Mouse (Mus musculus): Measurements from ENCODE around the gene Sat1. TPM values are rescaled to one million over a fixed set of nuclear protein-coding genes. Genes with fewer than 3 reads are reported as not detected.
A peak's percentile ranks its signal among the peaks of the same experiment; 100 is the strongest.

The Sat1 gene
- polyA plus RNA-seq, 1 experiment, result 12.4 TPM

DNA sequence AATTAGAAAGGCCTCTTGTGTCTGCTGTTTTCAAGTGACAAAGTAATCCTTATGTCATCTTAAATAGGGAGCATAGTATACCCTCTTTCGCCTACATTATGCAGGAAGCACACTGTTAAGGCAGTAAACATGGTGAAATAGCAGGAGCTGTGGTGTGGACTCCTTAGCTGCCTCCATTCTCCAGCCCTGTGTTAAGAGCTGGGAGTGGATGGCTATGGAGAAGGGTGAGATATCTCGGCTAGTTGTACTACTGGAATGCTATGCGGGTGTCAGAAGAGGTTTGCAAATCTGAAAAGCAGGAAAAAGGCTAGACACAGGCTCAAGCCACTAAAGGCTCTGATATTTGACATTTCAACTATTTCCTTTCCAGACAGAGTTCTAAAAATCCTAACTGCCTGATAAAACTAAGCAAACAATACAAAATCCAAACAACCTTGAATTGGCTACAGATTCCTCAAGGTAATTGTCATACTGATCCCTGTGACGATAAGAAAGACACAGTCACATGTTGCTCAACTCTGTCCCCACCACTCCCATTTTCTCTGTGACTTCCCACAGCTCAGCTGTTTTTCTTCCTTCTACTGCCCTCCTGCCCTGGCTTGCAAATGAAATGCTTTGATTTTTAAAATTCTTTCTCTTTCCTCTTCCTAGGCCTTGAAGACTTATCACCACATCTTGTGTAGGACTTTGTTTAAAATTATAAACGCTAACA, 22.4 kb downstream of the Sat1 start:
- no peaks in the 10 kb centered on the region for H3K36me3 ChIP-seq (ENCODE audit: control insufficient read depth, insufficient read depth, low read length)
- no peaks in the 10 kb centered on the region for H3K27me3 ChIP-seq (ENCODE audit: control insufficient read depth, insufficient read depth, low read length)
- no peak for TF ChIP-seq CTCF (IDR thresholded peaks at IDR 0.05; ENCODE audit: extremely low read depth, insufficient read length, insufficient replicate concordance, low read depth, low read length)
- no peak for TF ChIP-seq POLR2A (IDR thresholded peaks at IDR 0.05; ENCODE audit: low read depth, low read length)
- H3K4me1 ChIP-seq (ENCODE audit: control insufficient read depth, insufficient read depth, insufficient read length, low read length), result 0 out of 2 replicates have a peak, but pooled peaks cover 2% of the 10 kb centered on the region
- peak overlapping the region; percentile 73 for H3K27ac ChIP-seq (ENCODE audit: insufficient read depth, low read depth, low read length)
- no peak overlapping the region for H3K4me3 ChIP-seq (ENCODE audit: low read depth, low read length)
- 34% methylated on average over 5 of the region's 5 CpGs for whole genome bisulfite sequencing

DNA sequence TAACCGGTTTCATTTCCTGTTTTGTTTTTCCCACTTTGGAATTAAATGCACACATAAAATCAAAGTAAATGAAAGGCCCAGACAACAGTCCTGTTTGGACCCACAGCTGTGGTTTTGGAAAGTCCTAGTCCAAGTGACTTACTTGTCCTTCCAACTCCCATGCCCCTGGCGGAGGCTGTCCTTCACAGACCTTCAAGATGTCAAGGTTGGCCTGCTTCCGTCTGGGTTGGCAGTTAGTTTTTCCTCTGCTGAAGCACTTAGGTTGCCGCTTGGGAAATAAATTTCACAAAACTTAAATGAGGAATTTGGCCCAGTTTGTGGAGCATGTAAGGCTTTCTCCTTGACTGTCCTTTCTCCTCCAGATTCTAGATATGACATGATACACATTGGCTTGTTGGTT, 24.3 kb downstream of the Sat1 start:
- WGBS, result 63% methylated on average over 4 of the region's 4 CpGs

DNA sequence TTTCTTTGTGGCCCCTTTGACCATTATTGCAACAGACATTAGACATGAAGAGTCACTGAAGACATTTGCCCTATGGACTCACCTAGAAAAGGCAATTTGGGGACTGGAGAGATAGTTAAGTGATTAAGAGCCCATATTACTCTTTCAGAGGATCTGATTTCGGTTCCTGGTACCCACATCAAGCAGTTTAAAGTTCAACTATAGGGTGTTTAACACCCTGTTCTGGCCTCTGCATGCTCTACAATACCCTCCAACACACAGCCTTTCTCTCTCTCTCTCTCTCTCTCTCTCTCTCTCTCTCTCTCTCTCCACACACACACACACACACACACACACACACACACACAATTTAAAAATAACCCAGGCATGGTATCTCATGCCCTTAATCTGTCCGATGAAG, 38.6 kb downstream of the Sat1 start:
- no peaks in the 10 kb centered on the region for H3K4me1 ChIP-seq (ENCODE audit: control insufficient read depth, insufficient read depth, insufficient read length, low read length)
- H3K27ac ChIP-seq (ENCODE audit: insufficient read depth, low read depth, low read length), result peak overlapping the region; percentile 35; the same call in 1 of the 2 replicates
- H3K27me3 ChIP-seq (ENCODE audit: control insufficient read depth, insufficient read depth, low read length), result no peaks in the 10 kb centered on the region
- TF ChIP-seq CTCF (IDR thresholded peaks at IDR 0.05; ENCODE audit: extremely low read depth, insufficient read length, insufficient replicate concordance, low read depth, low read length) (no peak), POLR2A (IDR thresholded peaks at IDR 0.05; ENCODE audit: low read depth, low read length) (no peak)
- no peak overlapping the region for H3K4me3 ChIP-seq (ENCODE audit: low read depth, low read length)
- no peaks in the 10 kb centered on the region for H3K36me3 ChIP-seq (ENCODE audit: control insufficient read depth, insufficient read depth, low read length)
- 44% methylated on average over 2 of the region's 2 CpGs for WGBS

More for the DNA sequence above, 24.3 kb downstream of the Sat1 start:
- Histone ChIP-seq H3K4me1 (ENCODE audit: control insufficient read depth, insufficient read depth, insufficient read length, low read length) (0 out of 2 replicates have a peak, but pooled peaks cover 2% of the 10 kb centered on the region), H3K27me3 (ENCODE audit: control insufficient read depth, insufficient read depth, low read length) (no peaks in the 10 kb centered on the region), H3K27ac (ENCODE audit: insufficient read depth, low read depth, low read length) (no peak overlapping the region), H3K36me3 (ENCODE audit: control insufficient read depth, insufficient read depth, low read length) (no peaks in the 10 kb centered on the region), H3K4me3 (ENCODE audit: low read depth, low read length) (no peak overlapping the region)
- TF ChIP-seq CTCF (IDR thresholded peaks at IDR 0.05; ENCODE audit: extremely low read depth, insufficient read length, insufficient replicate concordance, low read depth, low read length) (no peak), POLR2A (IDR thresholded peaks at IDR 0.05; ENCODE audit: low read depth, low read length) (no peak)

DNA sequence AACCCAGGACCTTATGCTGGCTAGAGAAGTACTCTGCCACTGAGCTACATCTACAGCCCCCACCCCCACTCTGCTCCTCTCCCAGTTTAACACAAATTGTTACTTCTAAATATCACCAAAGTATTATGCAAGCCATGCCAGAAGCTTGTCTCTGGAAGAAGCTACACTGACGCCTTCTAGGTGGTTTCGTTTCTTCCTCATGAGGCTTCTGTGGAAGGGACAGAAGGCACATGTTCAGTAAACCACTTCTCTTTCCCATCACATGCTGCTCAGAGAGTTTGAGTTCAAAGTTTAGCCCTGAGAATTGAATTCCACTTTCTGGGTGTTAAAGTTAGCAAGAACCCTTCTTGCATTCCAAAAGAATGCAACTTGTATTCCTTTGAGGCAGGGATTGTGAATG, 39.0 kb downstream of the Sat1 start:
- H3K4me3 ChIP-seq (ENCODE audit: low read depth, low read length), result no peak overlapping the region
- H3K27me3 ChIP-seq (ENCODE audit: control insufficient read depth, insufficient read depth, low read length), result no peaks in the 10 kb centered on the region
- no peaks in the 10 kb centered on the region for H3K36me3 ChIP-seq (ENCODE audit: control insufficient read depth, insufficient read depth, low read length)
- H3K27ac ChIP-seq (ENCODE audit: insufficient read depth, low read depth, low read length), result peak overlapping the region; percentile 35; the same call in 1 of the 2 replicates
- 24% methylated on average over 2 of the region's 2 CpGs for WGBS
- no peaks in the 10 kb centered on the region for H3K4me1 ChIP-seq (ENCODE audit: control insufficient read depth, insufficient read depth, insufficient read length, low read length)
- no peak for TF ChIP-seq POLR2A (IDR thresholded peaks at IDR 0.05; ENCODE audit: low read depth, low read length)
- no peak for TF ChIP-seq CTCF (IDR thresholded peaks at IDR 0.05; ENCODE audit: extremely low read depth, insufficient read length, insufficient replicate concordance, low read depth, low read length)

DNA sequence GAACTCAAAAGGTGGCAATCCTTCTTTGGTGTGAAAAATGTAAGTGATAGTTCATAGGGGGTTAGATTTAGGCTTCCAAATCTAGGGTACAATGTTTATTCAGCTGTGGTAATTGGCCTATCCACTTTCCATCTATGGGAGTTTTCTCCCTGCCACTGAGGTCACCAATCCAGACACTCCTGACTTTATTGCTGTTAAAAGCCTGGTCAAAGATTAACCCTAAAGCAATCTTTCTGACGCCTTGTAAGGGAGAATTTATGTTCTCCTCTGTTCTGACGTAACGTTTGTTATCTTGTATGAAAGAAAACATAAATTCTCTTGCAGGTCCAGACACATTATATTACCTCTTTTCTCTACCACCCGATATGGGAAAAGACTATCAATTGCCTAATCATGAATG, 40.7 kb downstream of the Sat1 start:
- H3K27me3 ChIP-seq (ENCODE audit: control insufficient read depth, insufficient read depth, low read length), result no peaks in the 10 kb centered on the region
- no peak overlapping the region for H3K4me3 ChIP-seq (ENCODE audit: low read depth, low read length)
- 19% methylated on average over 4 of the region's 4 CpGs for WGBS
- TF ChIP-seq POLR2A (IDR thresholded peaks at IDR 0.05; ENCODE audit: low read depth, low read length) (no peak), CTCF (IDR thresholded peaks at IDR 0.05; ENCODE audit: extremely low read depth, insufficient read length, insufficient replicate concordance, low read depth, low read length) (no peak)
- peak overlapping the region; percentile 65; the same call in 1 of the 2 replicates for H3K27ac ChIP-seq (ENCODE audit: insufficient read depth, low read depth, low read length)
- H3K4me1 ChIP-seq (ENCODE audit: control insufficient read depth, insufficient read depth, insufficient read length, low read length), result no peaks in the 10 kb centered on the region
- H3K36me3 ChIP-seq (ENCODE audit: control insufficient read depth, insufficient read depth, low read length), result no peaks in the 10 kb centered on the region

DNA sequence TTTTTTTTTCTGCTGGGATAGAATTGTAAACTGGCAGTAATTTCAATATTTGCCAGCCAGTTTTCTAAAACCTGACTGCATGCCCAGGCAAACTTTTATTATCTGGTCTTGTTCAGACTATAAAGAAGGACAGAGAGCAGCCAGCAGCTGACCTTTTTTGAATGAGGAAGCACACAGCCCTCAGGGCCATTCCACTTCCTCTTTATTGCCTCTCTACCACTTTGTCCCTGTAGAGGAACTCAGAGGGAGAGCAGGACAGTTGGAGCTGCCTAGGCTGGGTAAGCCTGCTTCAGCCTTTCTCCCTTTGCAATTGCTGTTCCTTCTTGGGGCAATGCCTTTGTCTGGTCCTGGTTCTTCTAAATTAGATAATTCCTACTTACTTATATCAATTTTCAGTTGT, 43.9 kb downstream of the Sat1 start:
- no peaks in the 10 kb centered on the region for H3K36me3 ChIP-seq (ENCODE audit: control insufficient read depth, insufficient read depth, low read length)
- no peak overlapping the region for H3K27ac ChIP-seq (ENCODE audit: insufficient read depth, low read depth, low read length)
- no peaks in the 10 kb centered on the region for H3K27me3 ChIP-seq (ENCODE audit: control insufficient read depth, insufficient read depth, low read length)
- no peaks in the 10 kb centered on the region for H3K4me1 ChIP-seq (ENCODE audit: control insufficient read depth, insufficient read depth, insufficient read length, low read length)
- no peak for TF ChIP-seq CTCF (IDR thresholded peaks at IDR 0.05; ENCODE audit: extremely low read depth, insufficient read length, insufficient replicate concordance, low read depth, low read length)
- TF ChIP-seq POLR2A (IDR thresholded peaks at IDR 0.05; ENCODE audit: low read depth, low read length), result no peak
- H3K4me3 ChIP-seq (ENCODE audit: low read depth, low read length), result no peak overlapping the region

DNA sequence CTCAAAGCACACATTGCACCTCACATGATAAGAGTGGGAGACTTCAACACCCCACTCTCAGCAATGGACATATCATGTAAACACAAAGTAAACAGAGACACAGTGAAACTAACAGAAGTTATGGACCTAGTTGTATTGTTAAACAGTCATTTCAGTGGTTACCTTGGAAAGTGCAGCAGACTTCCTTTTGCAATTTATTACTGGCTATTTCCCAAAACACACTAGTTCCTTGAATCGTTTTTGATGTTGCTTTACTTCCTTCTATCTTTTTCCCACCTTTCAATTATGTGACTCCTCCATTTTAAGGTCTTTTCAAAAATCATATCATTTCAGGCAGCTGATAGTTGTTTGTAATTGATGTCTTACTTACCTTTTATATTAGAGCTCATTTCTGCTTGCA, 44.5 kb downstream of the Sat1 start:
- no peak for TF ChIP-seq CTCF (IDR thresholded peaks at IDR 0.05; ENCODE audit: extremely low read depth, insufficient read length, insufficient replicate concordance, low read depth, low read length)
- TF ChIP-seq POLR2A (IDR thresholded peaks at IDR 0.05; ENCODE audit: low read depth, low read length), result no peak
- no peaks in the 10 kb centered on the region for H3K4me1 ChIP-seq (ENCODE audit: control insufficient read depth, insufficient read depth, insufficient read length, low read length)
- no peak overlapping the region for H3K27ac ChIP-seq (ENCODE audit: insufficient read depth, low read depth, low read length)
- 17% methylated on average over 1 of the region's 1 CpGs for WGBS
- no peaks in the 10 kb centered on the region for H3K36me3 ChIP-seq (ENCODE audit: control insufficient read depth, insufficient read depth, low read length)
- H3K4me3 ChIP-seq (ENCODE audit: low read depth, low read length), result no peak overlapping the region
- no peaks in the 10 kb centered on the region for H3K27me3 ChIP-seq (ENCODE audit: control insufficient read depth, insufficient read depth, low read length)
